Mouse (Mus musculus): ENCODE data around the gene Paqr5. TPM values are rescaled to one million over a fixed set of nuclear protein-coding genes. Genes with fewer than 3 reads are reported as not detected.

Gene Paqr5
- polyA plus RNA-seq, 1 experiment from 2014 or later, result 11.3 TPM

GRCm38 (mm10) chr9:62040008-62040608 is 13.5 kb upstream of the Paqr5 start:
- Histone ChIP-seq H3K27ac (ENCODE audit: low read length) (no peak overlapping the region), H3K4me1 (ENCODE audit: control insufficient read depth, insufficient read depth, low read length) (no peaks in the 10 kb centered on the region), H3K9me3 (ENCODE audit: control insufficient read depth, low read length) (no peaks in the 10 kb centered on the region), H3K36me3 (ENCODE audit: control insufficient read depth, insufficient read depth, low read length) (no peaks in the 10 kb centered on the region), H3K27me3 (replicated peaks; ENCODE audit: control insufficient read depth, insufficient read depth, low read length) (no peaks in the 10 kb centered on the region), H3K9ac (ENCODE audit: low read depth, low read length) (no peak overlapping the region), H3K4me2 (ENCODE audit: low read depth, low read length) (no peak overlapping the region), H3K4me3 (ENCODE audit: low read length) (no peak overlapping the region)
- peak; percentile 72; the same call in 1 of the 2 replicates for ATAC-seq
- WGBS, result 7% methylated on average over 20 of the region's 20 CpGs

GRCm38 (mm10) chr9:62035806-62036205 is 9.2 kb upstream of the Paqr5 start:
- H3K27me3 ChIP-seq (replicated peaks; ENCODE audit: control insufficient read depth, insufficient read depth, low read length), result no peaks in the 10 kb centered on the region
- 88% methylated on average over 1 of the region's 1 CpGs for WGBS
- H3K36me3 ChIP-seq (ENCODE audit: control insufficient read depth, insufficient read depth, low read length), result no peaks in the 10 kb centered on the region
- H3K9me3 ChIP-seq (ENCODE audit: control insufficient read depth, low read length), result no peaks in the 10 kb centered on the region
- H3K4me3 ChIP-seq (ENCODE audit: low read length), result no peak overlapping the region
- no peak for ATAC-seq
- H3K27ac ChIP-seq (ENCODE audit: low read length), result no peak overlapping the region
- H3K9ac ChIP-seq (ENCODE audit: low read depth, low read length), result no peak overlapping the region
- H3K4me2 ChIP-seq (ENCODE audit: low read depth, low read length), result no peak overlapping the region
- H3K4me1 ChIP-seq (ENCODE audit: control insufficient read depth, insufficient read depth, low read length), result no peaks in the 10 kb centered on the region

- Histone ChIP-seq H3K36me3 (ENCODE audit: control insufficient read depth, insufficient read depth, low read length) (no peaks in the 10 kb centered on the region), H3K27ac (ENCODE audit: low read length) (no peak overlapping the region)
- WGBS, result 92% methylated on average over 3 of the region's 3 CpGs
These were observed 5.5 kb upstream of the Paqr5 start for GRCm38 (mm10) chr9:62032206-62032605.

GRCm38 (mm10) chr9:62028072-62028471 is 1.4 kb upstream of the Paqr5 start:
- no peak for ATAC-seq
- no peak overlapping the region for H3K4me3 ChIP-seq (ENCODE audit: low read length)
- H3K4me1 ChIP-seq (ENCODE audit: control insufficient read depth, insufficient read depth, low read length), result peaks cover 19% of the 10 kb centered on the region
- H3K9me3 ChIP-seq (ENCODE audit: control insufficient read depth, low read length), result no peaks in the 10 kb centered on the region
- H3K36me3 ChIP-seq (ENCODE audit: control insufficient read depth, insufficient read depth, low read length), result no peaks in the 10 kb centered on the region
- no peak overlapping the region for H3K4me2 ChIP-seq (ENCODE audit: low read depth, low read length)
- H3K27me3 ChIP-seq (replicated peaks; ENCODE audit: control insufficient read depth, insufficient read depth, low read length), result 0 out of 2 replicates have a peak, but pooled peaks cover 4% of the 10 kb centered on the region
- WGBS, result 49% methylated on average over 3 of the region's 3 CpGs
- H3K9ac ChIP-seq (ENCODE audit: low read depth, low read length), result no peak overlapping the region
- H3K27ac ChIP-seq (ENCODE audit: low read length), result no peak overlapping the region

More at GRCm38 (mm10) chr9:62032206-62032605, 5.5 kb upstream of the Paqr5 start:
- H3K9ac ChIP-seq (ENCODE audit: low read depth, low read length), result no peak overlapping the region
- no peak overlapping the region for H3K4me3 ChIP-seq (ENCODE audit: low read length)
- no peaks in the 10 kb centered on the region for H3K27me3 ChIP-seq (replicated peaks; ENCODE audit: control insufficient read depth, insufficient read depth, low read length)
- no peak for ATAC-seq
- H3K4me2 ChIP-seq (ENCODE audit: low read depth, low read length), result no peak overlapping the region
- H3K4me1 ChIP-seq (ENCODE audit: control insufficient read depth, insufficient read depth, low read length), result peaks cover 1% of the 10 kb centered on the region
- no peaks in the 10 kb centered on the region for H3K9me3 ChIP-seq (ENCODE audit: control insufficient read depth, low read length)

- no peak for ATAC-seq
- Histone ChIP-seq H3K9ac (ENCODE audit: low read depth, low read length) (0 out of 2 replicates have a peak overlapping the region, but pooled peaks have one; percentile 25), H3K27ac (ENCODE audit: low read length) (no peak overlapping the region), H3K4me3 (ENCODE audit: low read length) (no peak overlapping the region), H3K4me2 (ENCODE audit: low read depth, low read length) (0 out of 2 replicates have a peak overlapping the region, but pooled peaks have one; percentile 6), H3K27me3 (replicated peaks; ENCODE audit: control insufficient read depth, insufficient read depth, low read length) (0 out of 2 replicates have a peak, but pooled peaks cover 4% of the 10 kb centered on the region), H3K4me1 (ENCODE audit: control insufficient read depth, insufficient read depth, low read length) (peaks cover 26% of the 10 kb centered on the region), H3K9me3 (ENCODE audit: control insufficient read depth, low read length) (no peaks in the 10 kb centered on the region), H3K36me3 (ENCODE audit: control insufficient read depth, insufficient read depth, low read length) (no peaks in the 10 kb centered on the region)
- 44% methylated on average over 5 of the region's 5 CpGs for WGBS
These were observed 1.6 kb downstream of the Paqr5 start for GRCm38 (mm10) chr9:62025056-62025455.

GRCm38 (mm10) chr9:62023879-62024278 is 2.8 kb downstream of the Paqr5 start:
- Histone ChIP-seq H3K9me3 (ENCODE audit: control insufficient read depth, low read length) (no peaks in the 10 kb centered on the region), H3K4me3 (ENCODE audit: low read length) (no peak overlapping the region), H3K9ac (ENCODE audit: low read depth, low read length) (no peak overlapping the region), H3K27ac (ENCODE audit: low read length) (no peak overlapping the region), H3K4me1 (ENCODE audit: control insufficient read depth, insufficient read depth, low read length) (peaks cover 26% of the 10 kb centered on the region), H3K36me3 (ENCODE audit: control insufficient read depth, insufficient read depth, low read length) (no peaks in the 10 kb centered on the region), H3K4me2 (ENCODE audit: low read depth, low read length) (peak overlapping the region; percentile 16; the same call in 1 of the 2 replicates), H3K27me3 (replicated peaks; ENCODE audit: control insufficient read depth, insufficient read depth, low read length) (0 out of 2 replicates have a peak, but pooled peaks cover 4% of the 10 kb centered on the region)
- no peak for ATAC-seq
- WGBS, result 45% methylated on average over 4 of the region's 4 CpGs

GRCm38 (mm10) chr9:62022961-62023680 is 3.5 kb downstream of the Paqr5 start:
- Histone ChIP-seq H3K4me1 (ENCODE audit: control insufficient read depth, insufficient read depth, low read length) (peaks cover 32% of the 10 kb centered on the region), H3K9ac (ENCODE audit: low read depth, low read length) (no peak overlapping the region), H3K36me3 (ENCODE audit: control insufficient read depth, insufficient read depth, low read length) (no peaks in the 10 kb centered on the region), H3K4me3 (ENCODE audit: low read length) (no peak overlapping the region), H3K4me2 (ENCODE audit: low read depth, low read length) (peak overlapping the region; percentile 25; the same call in 1 of the 2 replicates), H3K27ac (ENCODE audit: low read length) (peak overlapping the region; percentile 82), H3K27me3 (replicated peaks; ENCODE audit: control insufficient read depth, insufficient read depth, low read length) (0 out of 2 replicates have a peak, but pooled peaks cover 4% of the 10 kb centered on the region), H3K9me3 (ENCODE audit: control insufficient read depth, low read length) (no peaks in the 10 kb centered on the region)
- peak; percentile 46 for ATAC-seq
- WGBS, result 70% methylated on average over 6 of the region's 6 CpGs

- Histone ChIP-seq H3K9ac (ENCODE audit: low read depth, low read length) (no peak overlapping the region), H3K27ac (ENCODE audit: low read length) (no peak overlapping the region), H3K27me3 (replicated peaks; ENCODE audit: control insufficient read depth, insufficient read depth, low read length) (0 out of 2 replicates have a peak, but pooled peaks cover 4% of the 10 kb centered on the region), H3K36me3 (ENCODE audit: control insufficient read depth, insufficient read depth, low read length) (no peaks in the 10 kb centered on the region), H3K4me3 (ENCODE audit: low read length) (no peak overlapping the region), H3K4me1 (ENCODE audit: control insufficient read depth, insufficient read depth, low read length) (peaks cover 28% of the 10 kb centered on the region), H3K4me2 (ENCODE audit: low read depth, low read length) (no peak overlapping the region), H3K9me3 (ENCODE audit: control insufficient read depth, low read length) (no peaks in the 10 kb centered on the region)
- ATAC-seq, result no peak
- WGBS, result 17% methylated on average over 7 of the region's 7 CpGs
These were observed 5.0 kb downstream of the Paqr5 start for GRCm38 (mm10) chr9:62021583-62022120.

- Histone ChIP-seq H3K4me3 (ENCODE audit: low read length) (no peak overlapping the region), H3K27ac (ENCODE audit: low read length) (no peak overlapping the region), H3K9me3 (ENCODE audit: control insufficient read depth, low read length) (no peaks in the 10 kb centered on the region), H3K9ac (ENCODE audit: low read depth, low read length) (no peak overlapping the region), H3K27me3 (replicated peaks; ENCODE audit: control insufficient read depth, insufficient read depth, low read length) (no peaks in the 10 kb centered on the region), H3K36me3 (ENCODE audit: control insufficient read depth, insufficient read depth, low read length) (no peaks in the 10 kb centered on the region), H3K4me1 (ENCODE audit: control insufficient read depth, insufficient read depth, low read length) (peaks cover 27% of the 10 kb centered on the region), H3K4me2 (ENCODE audit: low read depth, low read length) (no peak overlapping the region)
- no peak for ATAC-seq
- WGBS, result 76% methylated on average over 7 of the region's 7 CpGs
These were observed 6.4 kb downstream of the Paqr5 start for GRCm38 (mm10) chr9:62020259-62020658.

All from intestine, embryonic 16.5 days (tissue).